Mouse (Mus musculus): Measurements from ENCODE around the gene Slc22a23.

Gene Slc22a23

DNA sequence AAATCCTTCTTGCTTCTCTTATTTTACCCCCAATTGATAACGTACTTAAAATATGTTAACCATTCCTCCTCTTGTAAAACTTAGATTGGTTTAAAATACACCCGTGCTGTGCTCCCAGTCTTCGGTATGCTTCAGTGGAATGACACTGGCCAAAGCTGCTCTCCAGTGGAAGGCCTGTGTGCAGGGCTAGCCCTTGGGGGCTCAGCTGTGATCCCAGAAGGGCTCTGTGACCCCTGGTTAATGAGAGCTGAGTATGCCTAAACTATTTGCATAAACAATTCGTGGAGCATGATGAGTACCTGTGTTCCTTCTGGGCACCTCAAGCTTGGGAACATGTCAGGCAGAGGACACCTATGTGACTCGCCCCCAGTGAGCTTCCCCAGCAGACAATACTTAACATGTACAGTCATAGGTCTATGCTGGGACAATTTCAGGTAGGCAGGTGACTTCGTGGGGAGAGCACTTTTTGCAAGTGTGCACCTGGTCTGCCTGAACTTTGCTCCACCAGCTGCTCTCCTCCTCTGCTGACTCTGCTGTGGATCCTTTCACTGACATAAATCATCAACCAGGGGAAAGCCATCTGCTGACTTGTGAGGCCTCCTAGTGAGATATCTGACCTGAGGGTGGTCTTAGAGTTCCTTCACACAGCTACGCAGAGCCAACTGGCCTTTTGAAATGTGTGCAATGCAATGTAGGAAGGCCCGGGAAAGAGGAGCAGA, 77.9 kb downstream of the Slc22a23 start:
- DNase-seq = peak; percentile 65 to 86

DNA sequence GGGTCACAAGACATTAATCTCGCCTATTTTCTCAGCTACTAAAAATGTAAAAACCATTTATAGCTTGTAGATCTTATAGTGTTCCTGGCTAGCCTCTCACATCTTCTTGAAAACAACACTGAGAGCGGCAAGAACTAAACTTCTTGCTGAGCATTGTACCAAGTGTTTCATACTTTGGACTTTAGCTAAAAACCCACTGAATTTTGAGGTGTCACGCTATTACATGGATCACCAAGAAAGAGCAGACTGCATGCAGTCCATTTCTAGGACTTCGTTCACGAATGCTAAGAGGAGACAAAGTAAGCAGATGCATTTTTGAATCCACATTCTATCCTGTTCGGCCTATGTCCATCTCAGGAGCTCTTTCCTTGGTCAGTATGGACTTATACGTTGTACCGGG, 78.9 kb downstream of the Slc22a23 start:
- peak in 1 of 2 experiments; percentile 56 for DNase-seq

DNA sequence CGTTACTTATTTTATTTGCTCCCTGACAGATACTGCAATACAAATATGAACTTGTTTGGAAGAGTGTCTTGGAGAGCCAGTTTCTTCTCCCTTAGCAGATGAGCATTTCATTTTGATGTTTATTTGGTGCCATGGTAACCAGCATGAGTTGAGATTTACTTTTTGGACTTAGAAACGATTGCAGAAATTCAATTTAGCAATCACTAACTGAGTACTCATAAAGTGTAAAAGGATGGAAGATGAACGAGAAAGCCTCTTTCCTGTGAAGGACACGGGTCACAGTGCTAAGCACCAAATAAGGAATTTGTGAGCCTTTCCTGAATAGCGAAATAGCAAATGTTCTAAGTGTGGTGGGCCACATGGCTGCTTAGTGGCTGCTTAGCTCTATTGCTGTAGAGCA, 79.4 kb downstream of the Slc22a23 start:
- no peak for DNase-seq

DNA sequence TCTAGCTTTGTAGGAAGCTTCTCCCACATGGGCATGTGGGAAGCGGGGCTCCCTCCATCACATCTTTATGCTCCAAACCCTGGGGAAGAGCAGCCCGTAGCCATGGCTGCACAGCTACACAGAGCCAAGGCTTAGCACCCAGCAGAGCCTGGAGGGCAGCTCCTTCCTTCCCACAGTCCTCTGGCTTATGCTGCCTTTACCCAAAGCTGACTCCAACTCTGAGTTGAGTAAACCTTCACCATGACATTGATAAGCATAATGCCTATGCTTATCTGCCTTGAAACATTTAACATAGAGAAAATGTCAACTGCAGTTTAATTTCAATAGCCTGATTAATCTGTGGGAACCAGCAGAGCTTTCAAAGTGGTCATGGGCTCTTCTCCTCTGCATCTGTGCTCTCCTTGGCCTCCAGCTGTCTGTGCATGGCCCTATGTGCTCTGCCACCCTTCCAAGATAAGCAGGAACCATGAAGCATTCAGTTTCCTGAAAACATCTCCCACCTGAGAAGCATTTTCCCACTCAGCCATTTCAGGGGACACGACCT, 79.9 kb downstream of the Slc22a23 start:
- DNase-seq = no peak

DNA sequence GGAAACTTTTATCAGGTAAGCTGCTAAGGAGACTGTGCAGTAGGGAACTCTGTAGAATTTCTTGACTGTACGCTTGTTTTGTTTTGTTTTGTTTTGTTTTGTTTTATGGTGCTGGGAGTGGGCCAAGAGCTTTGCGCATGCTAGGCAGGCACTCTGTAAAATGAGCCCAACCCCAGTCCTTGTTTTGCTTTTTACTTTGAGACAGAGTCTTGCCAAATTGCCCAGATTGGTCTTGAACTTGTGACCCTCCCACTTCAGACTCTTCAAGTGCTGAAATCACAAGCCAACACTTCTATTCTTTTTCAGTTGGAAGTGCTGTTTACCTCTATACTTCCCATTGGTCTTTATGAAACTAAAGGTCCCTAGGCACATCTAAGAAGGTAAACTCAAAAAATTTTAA, 80.5 kb downstream of the Slc22a23 start:
- peak in 1 of 2 experiments; percentile 42 for DNase-seq

DNA sequence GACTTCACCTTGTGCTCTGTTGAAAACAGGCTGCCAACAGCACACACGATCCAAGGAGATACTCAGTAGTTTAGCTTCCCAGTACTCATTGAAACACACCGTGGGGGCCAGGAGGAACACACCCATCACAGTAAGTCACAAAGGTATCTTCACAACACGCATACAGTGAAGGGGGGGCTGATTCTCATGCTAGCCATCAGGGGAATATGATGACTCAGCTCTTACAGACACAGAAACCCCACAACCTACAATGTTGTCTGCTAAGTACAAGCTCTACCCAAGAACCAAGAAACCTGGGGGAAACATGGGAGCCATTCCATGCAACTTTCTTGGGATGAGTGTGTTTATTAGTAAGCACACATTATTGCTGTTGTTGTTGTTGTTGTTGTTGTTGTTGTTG, 86.2 kb downstream of the Slc22a23 start:
- no peak for DNase-seq

DNA sequence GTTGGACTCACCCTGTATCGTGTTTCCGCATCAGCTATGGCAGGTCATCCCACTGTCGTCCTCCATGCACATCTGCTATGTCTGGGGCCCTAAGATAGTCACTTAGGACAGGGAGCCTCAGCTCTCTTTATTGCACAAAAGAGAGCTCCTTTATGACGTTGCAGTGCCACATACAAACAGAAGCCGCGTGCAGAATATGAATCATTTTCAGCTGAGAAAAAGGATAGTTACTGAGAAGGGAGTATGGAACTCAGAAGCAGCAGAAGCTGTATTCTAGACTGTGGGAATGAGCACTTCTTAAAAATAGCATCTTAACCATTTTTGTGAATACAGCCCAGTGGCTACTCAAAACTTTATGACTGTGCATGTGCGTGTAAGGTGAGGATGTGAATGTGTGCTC, 87.8 kb downstream of the Slc22a23 start:
- no peak for DNase-seq

DNA sequence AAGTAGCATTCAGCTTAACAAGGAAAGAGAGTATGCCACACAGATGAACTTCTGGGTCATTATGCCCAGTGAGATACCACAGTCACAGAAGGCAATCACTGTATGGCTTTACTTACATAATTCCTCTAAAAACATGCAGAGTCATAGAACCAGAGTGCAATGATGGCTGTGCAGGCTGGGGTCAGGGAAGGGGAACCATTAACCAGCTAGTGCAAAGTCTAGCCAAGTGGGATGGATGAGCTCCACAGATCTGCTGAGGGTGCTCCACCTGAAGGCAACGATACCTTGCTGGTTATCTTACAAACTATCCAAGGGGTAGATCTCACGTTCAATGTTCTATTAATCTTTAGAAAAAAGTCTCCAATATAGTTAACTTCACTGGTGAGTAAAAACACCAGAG, 88.3 kb downstream of the Slc22a23 start:
- DNase-seq = peak; percentile 67 to 86

DNA sequence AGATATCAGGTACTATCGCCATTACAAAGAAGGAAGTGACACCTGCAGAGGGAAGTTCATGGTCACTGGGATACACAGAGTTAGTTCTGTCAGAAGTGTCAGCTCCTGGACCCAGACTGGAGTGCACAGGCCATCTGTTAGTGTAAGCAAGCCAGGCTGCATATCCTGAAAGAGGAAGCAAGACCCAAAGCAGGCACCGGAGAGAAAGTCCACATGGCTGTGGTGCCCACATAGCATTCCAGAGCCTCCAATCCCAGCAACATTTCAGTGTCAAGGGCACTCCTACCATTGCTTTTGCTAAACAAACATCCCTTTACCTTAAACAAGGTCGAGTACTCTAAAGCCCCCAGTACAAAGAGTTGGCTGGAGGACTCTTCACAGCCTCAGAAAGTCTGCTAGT, 89.7 kb downstream of the Slc22a23 start:
- no peak for DNase-seq

DNA sequence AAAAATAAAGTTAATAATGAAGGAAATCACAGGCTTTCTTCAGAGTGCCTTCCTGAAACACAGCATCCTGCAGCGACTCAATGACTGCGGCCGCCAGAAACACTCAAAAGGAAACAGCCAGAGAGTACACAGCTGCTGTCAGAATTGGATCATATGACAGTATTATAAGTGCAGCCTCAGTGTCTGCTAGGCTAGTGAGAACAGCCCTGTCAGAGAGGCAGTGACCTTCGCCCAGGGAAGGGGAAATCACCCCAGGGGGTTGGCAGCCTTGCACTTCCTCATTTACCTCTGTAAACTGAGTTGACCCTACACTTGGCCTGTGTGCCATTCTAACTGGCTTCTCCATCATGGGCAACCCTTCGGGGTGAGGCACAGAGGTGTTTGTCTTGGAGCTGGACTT, 90.3 kb downstream of the Slc22a23 start:
- peak; percentile 86 to 92 for DNase-seq

DNA sequence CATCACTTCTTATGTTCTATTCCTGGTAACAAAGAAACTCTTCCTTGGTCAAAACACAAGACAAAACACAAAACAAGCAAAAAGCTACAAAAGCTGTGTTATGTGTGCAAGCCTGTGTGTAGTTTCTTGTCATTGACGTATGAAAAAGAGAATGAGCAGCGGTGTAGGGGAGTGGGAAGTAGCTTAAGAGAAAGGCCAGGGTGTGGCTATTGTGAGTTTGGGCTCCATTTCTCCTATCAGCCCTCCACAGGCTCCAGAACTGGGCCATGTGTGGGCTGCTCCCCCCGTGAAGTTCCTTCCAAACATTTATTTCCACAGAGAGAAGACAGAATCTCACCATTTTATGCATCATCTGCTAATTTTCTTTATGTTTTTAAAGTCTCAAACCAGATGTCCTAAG, 91.2 kb downstream of the Slc22a23 start:
- no peak for DNase-seq

DNA sequence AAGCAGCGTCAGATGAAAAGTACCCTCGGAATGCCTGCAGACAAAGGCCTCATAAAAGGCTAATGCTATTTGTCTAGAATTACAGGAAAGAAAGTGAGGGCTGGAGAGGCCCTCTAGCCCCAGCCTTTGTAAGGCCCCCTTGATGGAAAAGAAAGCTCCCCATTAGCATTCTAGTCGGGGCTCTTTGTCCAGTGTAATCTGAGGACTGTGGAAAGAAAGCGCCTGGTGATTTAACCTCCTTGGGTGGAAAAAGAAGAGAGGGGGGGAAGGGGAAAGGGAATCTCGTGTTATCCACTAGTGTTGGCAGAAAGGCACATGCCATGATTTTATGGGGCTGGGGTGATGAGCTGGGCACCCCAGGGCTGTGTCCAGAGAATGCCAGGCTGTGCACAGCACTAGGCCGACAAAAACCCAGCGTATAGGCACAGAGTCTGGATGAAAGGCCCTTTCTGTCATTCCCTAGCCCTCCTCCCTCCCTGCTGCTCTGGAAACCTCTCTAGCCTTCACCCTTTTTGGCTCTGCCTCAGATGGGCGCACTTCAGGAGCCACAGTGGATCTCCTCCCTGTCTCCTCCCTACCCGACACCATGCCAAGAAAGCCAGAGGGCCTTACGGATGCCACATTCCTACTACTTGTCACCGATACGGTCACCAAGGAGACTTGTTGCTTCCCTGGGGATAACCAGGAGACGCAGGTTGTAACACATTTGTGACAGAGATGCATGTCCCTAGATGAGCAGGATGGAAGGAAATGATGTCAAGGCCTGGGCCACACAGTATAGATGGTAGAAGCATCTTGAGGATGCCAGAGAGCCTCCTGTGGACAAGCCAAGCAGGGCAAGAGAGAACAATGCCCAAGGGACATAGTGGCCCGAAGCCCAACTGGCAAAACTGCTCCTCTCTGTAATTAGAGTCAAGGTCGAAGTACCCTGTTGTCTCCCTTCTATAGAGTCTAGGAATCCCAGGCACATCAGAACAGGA, 95.8 kb downstream of the Slc22a23 start:
- no peak for DNase-seq

DNA sequence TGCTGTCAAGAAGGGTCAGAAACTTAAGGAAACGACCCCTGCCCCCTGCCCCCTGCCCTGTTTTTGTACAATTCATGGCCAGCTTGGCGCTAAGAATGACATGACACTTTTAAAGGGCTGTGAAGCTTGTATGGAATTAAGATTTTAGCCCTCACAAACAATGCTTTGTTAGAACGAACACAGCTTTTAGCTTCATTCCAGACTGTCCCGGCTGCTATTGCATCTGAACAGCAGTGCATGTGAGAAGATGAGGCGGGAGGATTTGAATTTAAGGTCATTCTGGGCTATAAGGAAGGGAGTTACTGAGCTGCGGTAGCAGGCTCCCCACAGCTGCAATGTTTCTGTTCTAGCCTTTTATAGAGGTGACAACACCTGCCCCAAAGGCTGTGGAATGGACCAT, 96.9 kb downstream of the Slc22a23 start:
- no peak for DNase-seq

DNA sequence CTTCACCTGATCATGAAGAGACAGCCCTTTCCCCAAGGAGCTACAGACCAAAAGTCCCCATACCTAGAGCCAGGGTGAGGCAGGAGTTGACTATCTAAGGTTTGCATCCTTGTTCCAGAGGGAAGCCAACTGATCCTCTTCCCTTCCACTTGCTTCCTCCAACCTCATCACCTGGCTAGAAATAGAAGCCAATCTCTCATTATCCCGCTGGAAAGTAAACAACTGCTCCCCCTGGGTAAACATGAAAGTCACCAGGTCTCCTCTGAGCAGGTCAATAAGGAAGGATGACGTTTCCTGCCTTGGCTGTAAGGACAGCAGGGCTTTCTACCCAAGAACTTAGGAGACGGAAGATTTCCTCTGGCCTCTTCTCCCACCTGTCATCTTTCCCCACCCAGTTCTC, 98.2 kb downstream of the Slc22a23 start:
- no peak for DNase-seq

DNA sequence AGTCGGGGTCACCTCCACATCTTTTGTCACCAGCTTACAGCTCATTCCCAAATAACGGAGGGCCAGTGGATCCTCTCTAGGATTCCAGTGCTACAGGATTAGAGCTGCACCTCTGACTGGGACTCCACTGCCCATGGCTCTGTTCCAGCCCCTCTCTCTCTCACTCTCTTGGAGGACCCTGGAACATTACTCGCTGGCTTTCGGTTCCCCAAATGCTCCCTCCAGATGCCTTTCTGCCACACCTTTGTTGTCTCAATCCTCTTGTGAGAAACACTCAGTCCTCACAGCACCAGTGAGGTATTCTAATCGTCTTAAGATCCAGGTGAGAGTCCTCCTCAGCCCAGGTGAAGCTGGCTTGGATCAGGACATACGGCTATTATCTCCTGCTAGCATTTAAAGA, 99.8 kb downstream of the Slc22a23 start:
- no peak for DNase-seq

DNA sequence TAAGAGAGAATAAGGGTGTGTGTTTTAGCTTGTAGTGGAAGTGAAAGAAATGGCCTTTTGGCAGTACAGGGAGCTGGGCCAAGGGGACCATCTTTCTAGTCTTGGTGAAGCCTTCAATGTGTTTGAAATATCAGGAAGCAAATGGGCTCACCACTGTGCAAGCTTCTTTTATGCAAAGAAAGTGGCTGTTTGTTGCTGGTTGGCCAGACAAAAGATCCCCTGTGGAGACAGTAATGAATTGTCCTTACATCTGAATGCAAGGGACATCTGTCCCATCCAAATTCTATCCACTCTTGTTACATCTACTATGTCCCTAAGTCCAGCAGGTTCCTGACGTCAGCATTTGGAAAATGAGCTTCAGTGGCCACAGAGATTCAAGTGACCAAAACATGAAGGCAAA, 100.8 kb downstream of the Slc22a23 start:
- no peak for DNase-seq

DNA sequence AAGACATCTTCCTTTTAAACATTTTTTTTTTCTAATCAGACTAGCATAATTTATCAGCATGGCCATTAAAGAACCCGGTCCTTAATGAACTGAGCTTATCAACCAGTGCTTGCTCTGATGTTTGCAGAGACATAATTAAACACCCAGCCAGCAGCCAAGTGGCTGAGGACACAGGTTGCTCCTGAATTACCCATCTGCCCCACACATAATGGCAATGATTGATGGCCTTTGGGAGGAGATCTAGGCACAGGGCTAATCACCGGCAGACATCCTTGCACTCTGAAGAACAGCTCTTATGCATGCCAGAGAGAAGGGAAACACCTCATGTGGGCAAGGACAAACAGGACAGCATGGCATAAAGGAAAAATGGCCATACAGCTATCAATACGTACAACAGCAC, 102.8 kb downstream of the Slc22a23 start:
- no peak for DNase-seq

DNA sequence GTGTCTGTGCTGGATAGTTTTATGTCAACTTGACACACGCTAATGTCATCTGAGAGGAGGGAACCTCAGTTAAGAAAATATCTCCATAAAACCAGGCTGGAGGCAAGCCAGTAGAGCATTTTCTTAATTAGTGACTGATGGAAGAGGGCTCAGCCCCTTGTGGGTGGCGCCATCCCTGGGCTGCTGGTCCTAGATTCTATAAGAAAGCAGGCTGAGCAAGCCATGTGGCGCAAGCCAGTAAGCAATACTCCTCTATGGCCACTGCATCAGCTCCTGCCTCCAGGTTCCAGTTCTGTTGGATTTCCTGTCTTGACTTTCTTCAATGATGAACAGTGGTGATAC, 104.9 kb downstream of the Slc22a23 start:
- DNase-seq = peak; percentile 73 to 83

DNA sequence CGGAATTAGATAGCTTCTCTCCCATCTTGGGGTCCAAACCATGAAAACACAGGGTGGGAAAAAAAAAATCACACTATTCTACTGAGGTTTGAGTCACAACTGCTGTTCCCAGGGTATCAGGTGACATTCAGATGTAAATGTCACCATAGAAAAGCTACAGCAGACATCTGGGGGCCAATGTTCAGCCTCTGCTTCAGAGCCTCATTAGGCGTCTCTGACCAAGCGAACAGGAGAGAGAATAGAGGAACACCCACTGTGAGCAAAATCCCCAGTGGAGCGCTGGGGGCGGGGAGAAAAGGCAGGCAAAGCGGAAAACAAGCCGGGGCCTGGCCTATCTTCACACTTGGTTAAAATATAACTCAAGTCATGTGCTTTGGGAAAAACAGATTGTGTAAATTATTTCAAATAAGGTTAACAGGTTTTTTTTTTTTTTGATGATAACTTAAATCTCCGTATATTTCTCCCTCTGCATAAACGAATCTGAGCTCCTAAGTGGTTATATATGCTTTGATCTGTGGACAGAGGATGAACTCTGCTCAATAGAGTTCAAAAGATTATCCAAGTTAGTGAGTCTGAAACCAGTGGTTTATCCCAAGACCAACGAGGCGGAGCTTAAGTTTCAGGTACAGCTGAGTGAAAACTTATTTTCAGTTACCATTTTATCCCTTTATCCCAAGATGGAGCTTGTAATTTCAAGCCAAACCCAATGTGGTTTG, 105.5 kb downstream of the Slc22a23 start:
- peak; percentile 83 to 87 for DNase-seq

DNA sequence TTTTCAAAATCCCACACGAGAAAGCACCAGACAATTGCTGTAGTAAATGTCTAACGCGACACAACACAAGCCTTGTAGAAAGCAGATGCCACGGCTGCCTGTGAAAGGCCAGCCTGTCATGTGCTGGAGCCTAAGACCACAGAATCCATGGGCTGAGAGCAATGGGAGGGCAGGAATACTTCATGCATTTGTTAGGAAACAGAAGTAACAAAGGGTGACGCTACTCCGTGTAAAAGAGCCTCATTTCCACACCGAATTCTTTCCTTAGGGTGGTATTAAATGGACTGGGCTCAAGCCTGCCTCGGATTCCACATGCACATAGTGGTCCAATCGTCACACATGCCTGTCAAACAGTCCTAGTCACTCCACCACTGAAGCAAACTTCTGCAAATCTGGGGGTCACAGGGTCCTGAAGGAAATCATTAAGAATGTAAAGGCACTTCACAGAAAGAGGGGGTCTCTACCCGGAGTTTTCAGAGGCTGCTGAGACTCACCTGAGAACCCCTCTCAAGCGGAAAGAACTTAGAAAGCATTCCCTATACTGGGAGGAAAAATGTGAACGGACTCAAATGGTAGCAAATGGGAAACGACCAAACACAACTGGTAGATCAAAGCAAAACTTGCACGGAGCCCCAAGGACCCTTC, 106.2 kb downstream of the Slc22a23 start:
- no peak for DNase-seq

DNA sequence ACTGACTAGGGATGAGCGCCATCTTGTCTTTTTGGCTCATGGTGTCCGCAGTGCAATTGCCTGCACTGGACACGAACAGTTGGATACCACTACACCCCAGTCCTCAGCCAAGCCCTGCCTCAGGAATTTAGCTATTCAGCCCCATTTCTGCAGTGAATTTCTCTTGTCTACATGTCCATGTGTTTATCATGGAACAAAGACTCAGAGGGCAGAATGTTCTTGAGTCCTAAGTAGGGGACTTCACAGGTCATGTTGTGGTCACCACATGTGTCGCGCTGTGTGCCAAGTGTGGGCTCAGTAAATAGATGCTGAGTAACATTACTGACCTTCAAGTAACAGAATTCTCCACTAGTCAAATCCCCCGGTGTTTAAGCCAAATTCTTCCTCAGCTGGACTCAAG, 109.9 kb downstream of the Slc22a23 start:
- DNase-seq = no peak

DNA sequence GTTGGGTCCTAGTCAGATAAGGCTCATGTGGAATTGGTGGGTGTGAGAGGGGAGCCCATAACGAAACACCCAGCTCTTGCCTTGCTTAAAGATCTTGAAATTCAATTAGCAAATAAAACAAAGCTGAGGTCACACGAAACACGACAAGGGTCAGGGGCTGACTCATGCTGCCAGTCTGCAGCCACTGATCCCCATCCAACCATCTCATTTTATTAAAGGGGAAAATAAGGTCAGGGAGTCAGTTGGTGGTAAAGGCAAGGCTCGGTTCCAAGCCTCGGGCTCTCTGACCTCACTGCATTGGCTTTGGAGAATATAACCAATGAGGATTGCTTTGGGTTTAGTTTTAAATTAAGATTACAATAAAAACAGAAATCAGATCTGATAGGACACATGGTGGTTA, 110.5 kb downstream of the Slc22a23 start:
- peak; percentile 43 to 44 for DNase-seq

DNA sequence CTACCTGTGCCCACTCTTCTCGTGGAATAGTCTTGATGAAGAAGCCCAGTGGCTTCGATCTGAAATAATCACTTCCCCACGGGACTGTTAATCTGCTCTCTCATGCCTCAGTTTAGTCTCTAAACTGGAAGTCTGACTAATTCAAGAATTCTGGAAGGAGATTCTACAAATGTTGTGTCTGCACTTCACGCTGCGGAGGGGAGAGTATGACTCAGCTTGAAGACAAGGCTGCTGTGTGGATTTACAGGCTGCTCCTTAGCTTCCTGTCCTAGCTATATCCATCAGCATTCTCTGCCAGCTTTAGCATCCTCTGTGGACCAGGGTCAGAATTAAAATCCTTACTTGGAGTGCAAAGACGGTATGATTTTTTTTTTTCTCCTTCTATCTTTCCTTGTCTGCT, 112.0 kb downstream of the Slc22a23 start:
- no peak for DNase-seq

Data from kidney, postnatal 36 days (tissue).